Mouse (Mus musculus): Measurements from ENCODE around the gene Otor.

The Otor gene

GRCm38 (mm10) chr2:143131098-143131646, 52.9 kb downstream of the Otor start:
- DNase-seq (ENCODE audit: low read depth), result no peak

All from fibroblast of lung, adult 2 months (primary cell).